Mouse (Mus musculus): ENCODE results near the gene Crbn. TPM values are rescaled to one million over a fixed set of nuclear protein-coding genes. Genes with fewer than 3 reads are reported as not detected.

Crbn gene
- polyA plus RNA-seq, 1 experiment from 2014 or later = 29.4 TPM

GRCm38 (mm10) chr6:106732563-106732962 lies 67.3 kb downstream of the Crbn start:
- no peak overlapping the region for H3K27ac ChIP-seq
- H3K4me1 ChIP-seq (replicated peaks) = no peaks in the 10 kb centered on the region
- no peaks in the 10 kb centered on the region for H3K9me3 ChIP-seq (replicated peaks)
- no peak overlapping the region for H3K4me2 ChIP-seq
- WGBS = 61% methylated on average over 4 of the region's 4 CpGs
- H3K4me3 ChIP-seq = no peak overlapping the region
- H3K9ac ChIP-seq = no peak overlapping the region
- H3K36me3 ChIP-seq = no peaks in the 10 kb centered on the region
- no peak for ATAC-seq (replicated peaks; ENCODE audit: insufficient number of reproducible peaks, insufficient read depth, low FRiP score, low read depth)
- no peaks in the 10 kb centered on the region for H3K27me3 ChIP-seq

Other genes starting within 250 kb of the Crbn start
- 0.56 TPM in 1 of 2 replicates, not detected in the other for gene Il5ra, start 51.0 kb downstream of the Crbn start, polyA plus RNA-seq (2015; fragmentation: Nextera tagmentation; extraction: Ambion mirVana)
- 40.9 and 43.0 TPM in 2 replicates for gene Trnt1, start 31.0 kb downstream of the Crbn start, polyA plus RNA-seq (2015; fragmentation: Nextera tagmentation; extraction: Ambion mirVana)

Measured in heart, embryonic 15.5 days (tissue).